Mouse (Mus musculus) liver, embryonic 11.5 days (tissue): ENCODE measurements around the gene Gm6034. TPM values are rescaled to one million over a fixed set of nuclear protein-coding genes. Genes with fewer than 3 reads are reported as not detected.
"Not testable (repeated sequence)": the region's sequence is repeated elsewhere in the genome, so short reads cannot be mapped to it uniquely, and the experiment has no call there.

Experiments
- ATAC-seq: fragments of 200-750 bp; cut with Nextera tagmentation; replicated peaks from 2 replicates; pipeline ENCODE4 v1.8.0; 2017; ENCODE audit warnings: moderate number of reproducible peaks, mild to moderate bottlenecking, moderate TSS enrichment, moderate library complexity; ENCODE audit not compliant: low FRiP score
- DNase-seq: peaks from one replicate; pipeline ENCODE4 v3.0.0-alpha.2; 2017; ENCODE audit warnings: low spot score
- H3K27ac ChIP-seq: fragments of 300-500 bp; sonication (generic); 2 replicates; pipeline ENCODE4 v1.5.1; 2014; ENCODE audit warnings: mild to moderate bottlenecking, low read depth, low read length, control low read depth
- H3K27me3 ChIP-seq: fragments of 300-500 bp; sonication (generic); replicated peaks from 2 replicates; pipeline ENCODE4 v1.6.1; 2014; ENCODE audit warnings: low read length, mixed read lengths; ENCODE audit not compliant: control insufficient read depth, insufficient read depth
- H3K36me3 ChIP-seq: fragments of 300-500 bp; sonication (generic); 2 replicates; pipeline ENCODE4 v1.6.1; 2014; ENCODE audit warnings: mild to moderate bottlenecking, low read length, moderate library complexity, mixed read lengths; ENCODE audit not compliant: control insufficient read depth, insufficient read depth
- H3K4me1 ChIP-seq: fragments of 300-500 bp; sonication (generic); replicated peaks from 2 replicates; pipeline ENCODE4 v1.6.1; 2014; ENCODE audit warnings: low read length, mixed read lengths; ENCODE audit not compliant: control insufficient read depth, insufficient read depth
- H3K4me2 ChIP-seq: fragments of 300-500 bp; sonication (generic); 2 replicates; pipeline ENCODE4 v1.6.1; 2014; ENCODE audit warnings: mild to moderate bottlenecking, control low read depth, moderate library complexity
- H3K4me3 ChIP-seq: fragments of 300-500 bp; sonication (generic); 2 replicates; pipeline ENCODE4 v1.5.1; 2014; ENCODE audit warnings: low read depth, low read length, control low read depth
- H3K9ac ChIP-seq: fragments of 300-500 bp; sonication (generic); 2 replicates; pipeline ENCODE4 v1.6.1; 2014; ENCODE audit warnings: low read depth, low read length, control low read depth
- H3K9me3 ChIP-seq: fragments of 300-500 bp; sonication (generic); 2 replicates; pipeline ENCODE4 v1.6.1; 2016; ENCODE audit warnings: low read length, inconsistent platforms, mixed read lengths; ENCODE audit not compliant: control insufficient read depth
- WGBS: fragments of 180-500 bp; shearing (Covaris S2); extraction: QIAGEN DNeasy Blood & Tissue Kit; methylation state at CpG from one replicate; pipeline ENCODE4 v1.1.7; 2014; 5-methylcytosine and 5-hydroxymethylcytosine counted together
- polyA plus RNA-seq: library from polyadenylated mRNA; unstranded; fragments of >200 nt; fragmentation: Nextera tagmentation; extraction: Ambion mirVana; gene quantifications from 2 replicates; pipeline ENCODE4 v1.2.1, GENCODE M21; 2014

Gene Gm6034
- polyA plus RNA-seq, 1 experiment from 2014 or later, result not detected

- no peak overlapping the region for H3K4me2 ChIP-seq
- H3K27me3 ChIP-seq, result no peaks in the 10 kb centered on the region
- no peak overlapping the region for H3K4me3 ChIP-seq
- H3K9me3 ChIP-seq, result peaks cover 4% of the 10 kb centered on the region; the same call in 1 of the 2 replicates
- 87% methylated on average over 4 of the region's 4 CpGs for whole genome bisulfite sequencing
- no peaks in the 10 kb centered on the region for H3K36me3 ChIP-seq
- no peak overlapping the region for H3K9ac ChIP-seq
- ATAC-seq, result no peak
- H3K4me1 ChIP-seq, result peaks cover 20% of the 10 kb centered on the region
- DNase-seq, result no peak
- H3K27ac ChIP-seq, result no peak overlapping the region
These were observed 15.1 kb upstream of the Gm6034 start for GRCm38 (mm10) chr17:36027663-36028062.

GRCm38 (mm10) chr17:36028879-36029619, 13.7 kb upstream of the Gm6034 start:
- Histone ChIP-seq H3K36me3 (no peaks in the 10 kb centered on the region), H3K4me1 (peaks cover 12% of the 10 kb centered on the region), H3K4me3 (no peak overlapping the region), H3K9me3 (peaks cover 4% of the 10 kb centered on the region; the same call in 1 of the 2 replicates), H3K9ac (no peak overlapping the region), H3K27me3 (no peaks in the 10 kb centered on the region), H3K4me2 (no peak overlapping the region), H3K27ac (no peak overlapping the region)
- DNase-seq, result no peak
- 83% methylated on average over 7 of the region's 7 CpGs for WGBS
- ATAC-seq, result no peak

DNA sequence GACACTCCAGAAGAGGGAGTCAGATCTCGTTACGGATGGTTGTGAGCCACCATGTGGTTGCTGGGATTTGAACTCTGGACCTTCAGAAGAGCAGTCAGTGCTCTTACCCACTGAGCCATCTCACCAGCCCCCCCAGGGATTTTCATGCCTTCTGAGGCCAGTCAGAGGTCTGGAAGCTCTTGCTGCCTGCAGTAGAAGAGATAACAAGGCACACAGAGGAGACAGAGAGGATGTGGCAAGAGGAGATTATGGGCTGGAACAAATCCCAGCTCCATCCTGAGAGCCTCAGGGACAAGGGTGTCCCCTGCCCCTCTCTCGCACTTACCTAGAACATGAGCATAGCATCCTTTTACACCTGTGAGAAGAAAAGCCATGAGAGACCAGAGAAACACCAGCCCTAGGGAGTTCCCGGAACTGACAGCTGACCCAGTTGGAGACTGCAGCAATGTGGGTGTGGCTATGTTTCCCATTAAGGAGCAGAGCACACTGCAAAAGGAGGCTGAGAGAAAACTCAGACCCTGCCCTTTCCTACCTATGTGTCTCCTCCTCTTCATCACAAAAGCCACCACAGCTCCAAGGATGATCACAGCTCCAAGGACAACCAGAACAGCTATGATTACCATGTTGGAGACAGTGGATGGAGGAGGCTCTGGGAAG, 12.6 kb upstream of the Gm6034 start:
- H3K4me2 ChIP-seq, result not testable (repeated sequence)

GRCm38 (mm10) chr17:36030703-36031582, 11.8 kb upstream of the Gm6034 start:
- not testable (repeated sequence) for H3K27ac ChIP-seq, H3K9ac ChIP-seq, H3K27me3 ChIP-seq, ATAC-seq, H3K36me3 ChIP-seq, H3K9me3 ChIP-seq, DNase-seq, H3K4me1 ChIP-seq
- H3K4me3 ChIP-seq, result peak overlapping the region; percentile 59
- H3K4me2 ChIP-seq, result peak overlapping the region; percentile 83
- WGBS, result 68% methylated on average over 8 of the region's 8 CpGs

More for the DNA sequence above, 12.6 kb upstream of the Gm6034 start:
- not testable (repeated sequence) for H3K4me1 ChIP-seq, DNase-seq, H3K9me3 ChIP-seq, H3K9ac ChIP-seq, H3K4me3 ChIP-seq, H3K36me3 ChIP-seq, H3K27ac ChIP-seq, H3K27me3 ChIP-seq
- peak; percentile 36; the same call in 1 of the 2 replicates for ATAC-seq
- WGBS, result 60% methylated on average over 2 of the region's 4 CpGs

GRCm38 (mm10) chr17:36031583-36032331, 11.0 kb upstream of the Gm6034 start:
- WGBS, result 4% methylated on average over 40 of the region's 40 CpGs
- peak overlapping the region; percentile 83 for H3K4me2 ChIP-seq
- peak overlapping the region; percentile 48 for H3K9ac ChIP-seq
- H3K4me3 ChIP-seq, result peak overlapping the region; percentile 59
- ATAC-seq (peak; percentile 39; the same call in 1 of the 2 replicates), DNase-seq (peak; percentile 47)
- not testable (repeated sequence) for H3K27me3 ChIP-seq, H3K27ac ChIP-seq, H3K36me3 ChIP-seq, H3K4me1 ChIP-seq, H3K9me3 ChIP-seq

DNA sequence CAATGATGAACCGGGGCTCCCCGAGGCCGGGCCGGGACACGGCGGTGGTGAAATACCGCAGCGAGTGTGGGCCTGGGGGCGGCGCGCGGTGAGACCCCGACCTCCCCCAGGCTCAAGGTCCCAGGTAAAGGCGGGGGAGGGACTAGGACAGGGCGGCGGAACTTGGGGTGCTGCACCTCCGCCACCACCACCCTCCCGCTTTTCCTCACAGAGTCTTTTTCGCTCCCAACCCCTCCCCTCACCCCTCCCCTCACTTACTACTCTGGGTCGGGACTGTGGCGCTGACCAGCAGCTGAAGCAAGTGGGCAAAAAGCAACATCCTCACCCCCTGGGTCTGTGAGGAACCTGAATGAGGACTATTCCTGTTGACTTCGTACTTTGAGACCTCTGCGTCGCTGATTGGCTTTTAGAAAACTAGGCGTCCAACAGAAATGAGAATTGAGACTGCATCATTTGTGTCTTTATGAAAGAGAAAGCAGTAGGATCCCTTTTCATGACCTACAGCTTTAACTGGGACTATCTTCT, 10.3 kb upstream of the Gm6034 start, which contains the start of gene H2-T23:
Gene H2-T23 (minus strand): TSS at position 505 of the 525 bp plus-strand sequence.
- WGBS, result under 1% methylated on average over 25 of the region's 25 CpGs
- H3K4me1 ChIP-seq, H3K9me3 ChIP-seq, H3K36me3 ChIP-seq, H3K27me3 ChIP-seq, H3K27ac ChIP-seq: not testable (repeated sequence)
- DNase-seq, result peak; percentile 56
- Histone ChIP-seq H3K4me3 (peak within 1 kb of the TSS; percentile 59), H3K4me2 (peak within 1 kb of the TSS; percentile 83), H3K9ac (peak within 1 kb of the TSS; percentile 48)
- ATAC-seq, result peak; percentile 56

DNA sequence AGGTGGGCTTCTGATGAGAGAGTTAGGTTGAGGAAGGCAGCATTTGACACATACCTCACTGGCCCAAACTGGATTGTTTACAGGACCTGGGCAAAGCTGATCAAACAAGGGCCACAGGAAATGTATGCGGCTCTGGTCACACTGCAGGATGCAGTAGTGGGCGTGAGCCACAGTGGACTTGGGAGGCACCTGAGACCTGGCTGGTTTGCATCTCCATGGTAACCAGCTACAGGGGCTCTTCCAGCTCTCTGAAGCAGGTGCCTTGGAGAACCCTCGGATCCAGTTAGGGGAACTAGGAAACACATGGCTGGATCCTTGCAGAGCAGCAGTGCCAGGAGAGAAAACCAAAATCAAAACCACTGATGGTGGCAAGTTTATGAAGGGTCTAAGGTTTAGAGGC, 8.2 kb upstream of the Gm6034 start:
- not testable (repeated sequence) for H3K36me3 ChIP-seq, H3K4me3 ChIP-seq, DNase-seq, H3K27me3 ChIP-seq, H3K4me2 ChIP-seq, H3K4me1 ChIP-seq, H3K9ac ChIP-seq, H3K9me3 ChIP-seq
- WGBS, result 57% methylated on average over 3 of the region's 3 CpGs
- 0 out of 2 replicates have a peak overlapping the region, but pooled peaks have one; percentile 19 for H3K27ac ChIP-seq
- 0 out of 2 replicates have a peak, but pooled peaks have one; percentile 14 for ATAC-seq
